Mouse (Mus musculus) bone marrow, adult 2 months (tissue): ENCODE measurements around the gene Polr1a.

Source experiments
- CTCF ChIP-seq: fragments of 200-500 bp; IDR thresholded peaks from 2 replicates; pipeline ENCODE4 v1.5.1; 2011; ENCODE audit warnings: low read length, control low read depth; ENCODE audit not compliant: control insufficient read depth, insufficient read depth
- POLR2A ChIP-seq: fragments of 200-500 bp; IDR thresholded peaks from 2 replicates; pipeline ENCODE4 v1.6.1; 2011; ENCODE audit warnings: low read depth, mild to moderate bottlenecking, control low read depth, low read length, borderline replicate concordance; ENCODE audit not compliant: control insufficient read depth

DNA sequence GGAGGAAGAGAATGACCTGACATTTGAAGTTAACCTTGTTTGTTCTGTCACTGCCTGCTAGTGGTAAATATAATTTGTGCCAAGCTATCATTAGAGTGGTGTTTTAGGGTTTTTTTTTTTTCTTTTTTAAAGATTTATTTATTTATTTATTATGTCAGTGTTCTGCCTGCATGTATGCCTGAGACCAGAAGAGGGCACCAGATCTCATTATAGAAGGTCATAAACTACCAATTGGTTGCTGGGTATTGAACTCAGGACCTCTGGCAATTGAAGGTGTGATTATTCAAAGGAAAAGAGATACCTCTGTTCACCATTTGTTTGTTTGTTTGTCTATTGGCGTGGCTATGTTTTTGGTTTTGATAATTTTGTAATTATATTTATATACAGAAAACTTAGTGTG lies 40.0 kb upstream of the Polr1a start:
- TF ChIP-seq CTCF (no peak), POLR2A (no peak)
